Mouse (Mus musculus) heart, embryonic 12.5 days (tissue): ENCODE measurements around the gene Sox21. TPM values are rescaled to one million over a fixed set of nuclear protein-coding genes. Genes with fewer than 3 reads are reported as not detected.

Experiments used
- ATAC-seq: fragments of 200-750 bp; cut with Nextera tagmentation; 2 replicates; pipeline ENCODE4 v1.8.0; 2017; ENCODE audit warnings: moderate TSS enrichment, moderate library complexity; ENCODE audit not compliant: insufficient number of reproducible peaks, low FRiP score
- H3K27ac ChIP-seq: fragments of 300-500 bp; sonication (generic); 2 replicates; pipeline ENCODE4 v1.5.1; 2016; ENCODE audit warnings: mild to moderate bottlenecking, moderate library complexity; ENCODE audit not compliant: poor library complexity, severe bottlenecking
- H3K27me3 ChIP-seq: fragments of 300-500 bp; sonication (generic); replicated peaks from 2 replicates; pipeline ENCODE4 v1.6.1; 2016; ENCODE audit warnings: mild to moderate bottlenecking, moderate library complexity
- H3K36me3 ChIP-seq: fragments of 300-500 bp; sonication (generic); 2 replicates; pipeline ENCODE4 v1.6.1; 2016; ENCODE audit warnings: mild to moderate bottlenecking, moderate library complexity
- H3K4me1 ChIP-seq: fragments of 300-500 bp; sonication (generic); replicated peaks from 2 replicates; pipeline ENCODE4 v1.6.1; 2016; ENCODE audit warnings: mild to moderate bottlenecking
- H3K4me2 ChIP-seq: fragments of 300-500 bp; sonication (generic); 2 replicates; pipeline ENCODE4 v1.6.1; 2016; ENCODE audit warnings: mild to moderate bottlenecking, moderate library complexity
- H3K4me3 ChIP-seq: fragments of 300-500 bp; sonication (generic); 2 replicates; pipeline ENCODE4 v1.5.1; 2016; ENCODE audit warnings: mild to moderate bottlenecking
- H3K9ac ChIP-seq: fragments of 300-500 bp; sonication (generic); 2 replicates; pipeline ENCODE4 v1.6.1; 2016; ENCODE audit warnings: mild to moderate bottlenecking, moderate library complexity
- H3K9me3 ChIP-seq: fragments of 300-500 bp; sonication (generic); replicated peaks from 2 replicates; pipeline ENCODE4 v1.6.1; 2016; ENCODE audit warnings: mild to moderate bottlenecking, moderate library complexity
- WGBS: fragments of 180-500 bp; shearing (Covaris S2); methylation state at CpG from one replicate; pipeline ENCODE4 v1.1.7; 2016; 5-methylcytosine and 5-hydroxymethylcytosine counted together
- polyA plus RNA-seq: library from polyadenylated mRNA; unstranded; fragments of >200 nt; fragmentation: Nextera tagmentation; extraction: Ambion mirVana; gene quantifications from 2 replicates; pipeline ENCODE4 v1.2.1, GENCODE M21; 2016

The Sox21 gene
- polyA plus RNA-seq = 0.05 TPM in 1 of 2 replicates, not detected in the other

- Histone ChIP-seq H3K4me2 (peak within 1 kb of the TSS; percentile 96), H3K9me3 (no peaks in the 10 kb centered on the region; the same call in 1 of the 2 replicates), H3K27me3 (peaks cover 77% of the 10 kb centered on the region)
Observed at GRCm38 (mm10) chr14:118236886-118237289, at the start of gene Sox21. Sox21 (minus strand) TSS chr14:118237030.

GRCm38 (mm10) chr14:118286096-118286495 is 49.3 kb upstream of the Sox21 start:
- Histone ChIP-seq H3K4me1 (no peaks in the 10 kb centered on the region), H3K9me3 (0 out of 2 replicates have a peak, but pooled peaks cover 2% of the 10 kb centered on the region), H3K4me2 (no peak overlapping the region), H3K27me3 (no peaks in the 10 kb centered on the region), H3K27ac (no peak overlapping the region), H3K9ac (no peak overlapping the region), H3K4me3 (no peak overlapping the region), H3K36me3 (no peaks in the 10 kb centered on the region)
- 78% methylated on average over 2 of the region's 2 CpGs for WGBS
- ATAC-seq = no peak

More at GRCm38 (mm10) chr14:118236886-118237289, at the start of gene Sox21:
- H3K36me3 ChIP-seq = no peaks in the 10 kb centered on the region
- WGBS = under 1% methylated on average over 34 of the region's 34 CpGs
- peak within 1 kb of the TSS; percentile 42 for H3K9ac ChIP-seq
- H3K27ac ChIP-seq = no peak within 1 kb of the TSS
- H3K4me1 ChIP-seq = peaks cover 29% of the 10 kb centered on the region
- peak within 1 kb of the TSS; percentile 57 for H3K4me3 ChIP-seq
- peak; percentile 68; the same call in 1 of the 2 replicates for ATAC-seq

GRCm38 (mm10) chr14:118282917-118283316 is 46.1 kb upstream of the Sox21 start:
- H3K27ac ChIP-seq = no peak overlapping the region
- peaks cover 13% of the 10 kb centered on the region for H3K9me3 ChIP-seq
- H3K4me2 ChIP-seq = no peak overlapping the region
- H3K36me3 ChIP-seq = no peaks in the 10 kb centered on the region
- 81% methylated on average over 14 of the region's 14 CpGs for WGBS
- H3K9ac ChIP-seq = no peak overlapping the region
- no peaks in the 10 kb centered on the region for H3K27me3 ChIP-seq
- no peak for ATAC-seq
- no peaks in the 10 kb centered on the region for H3K4me1 ChIP-seq
- no peak overlapping the region for H3K4me3 ChIP-seq

DNA sequence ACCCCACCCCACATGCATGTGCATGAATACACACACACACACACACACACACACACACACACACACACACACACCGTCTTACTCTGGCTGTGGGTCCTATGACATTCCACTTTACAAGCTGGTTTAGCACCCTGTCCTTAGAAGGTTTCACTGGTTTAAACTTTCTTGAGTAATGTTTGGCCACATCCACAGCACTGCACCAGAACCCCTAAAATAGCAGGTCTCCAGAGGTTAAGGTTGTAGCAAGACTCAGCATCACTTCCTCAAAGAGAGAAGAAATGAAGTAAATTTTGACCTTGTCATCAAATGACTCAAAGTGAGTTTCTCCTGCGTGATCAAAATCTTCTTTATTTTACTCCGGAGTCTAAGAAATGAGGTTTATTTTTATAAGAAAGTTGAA is 45.4 kb upstream of the Sox21 start:
- WGBS = 76% methylated on average over 3 of the region's 3 CpGs
- H3K9me3 ChIP-seq = peaks cover 13% of the 10 kb centered on the region
- H3K36me3 ChIP-seq = no peaks in the 10 kb centered on the region
- no peak overlapping the region for H3K4me2 ChIP-seq
- no peak overlapping the region for H3K4me3 ChIP-seq
- H3K27ac ChIP-seq = no peak overlapping the region
- no peak for ATAC-seq
- H3K4me1 ChIP-seq = no peaks in the 10 kb centered on the region
- no peaks in the 10 kb centered on the region for H3K27me3 ChIP-seq
- H3K9ac ChIP-seq = no peak overlapping the region

DNA sequence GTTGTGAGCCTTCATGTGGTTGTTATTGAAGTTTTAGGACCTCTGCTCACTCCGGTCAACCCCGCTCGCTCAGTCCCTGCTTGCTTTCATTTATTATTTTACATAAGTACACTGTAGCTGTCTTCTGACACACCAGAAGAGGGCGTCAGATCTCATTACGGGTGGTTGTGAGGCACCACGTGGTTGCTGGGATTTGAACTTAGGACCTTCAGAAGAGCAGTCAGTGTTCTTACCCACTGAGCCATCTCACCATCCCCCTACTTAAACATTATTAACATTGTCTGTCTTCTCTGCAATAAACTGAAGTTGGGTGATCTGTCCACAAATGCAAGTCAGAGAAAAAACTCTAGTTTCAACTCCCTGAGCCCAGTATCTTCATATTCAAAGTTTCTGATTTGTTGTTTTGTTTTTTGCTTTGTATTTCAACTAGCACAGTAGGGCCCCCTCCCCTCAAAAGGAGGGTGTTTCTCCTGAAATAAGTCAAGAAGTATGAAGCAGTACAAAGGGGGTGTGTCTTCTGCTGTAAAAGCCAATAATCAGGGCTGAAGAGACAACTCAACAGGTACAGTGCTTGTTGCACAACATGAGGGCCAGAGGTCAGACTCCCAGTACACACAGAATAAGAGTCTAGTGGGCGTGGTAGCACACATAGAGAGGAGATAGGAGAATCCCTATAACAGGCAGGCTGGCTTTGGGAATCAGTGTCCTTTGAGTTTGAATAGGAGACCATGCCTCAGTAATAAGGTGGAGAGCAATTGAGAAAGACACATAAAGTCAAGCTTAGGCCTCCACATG is 41.1 kb upstream of the Sox21 start:
- H3K4me2 ChIP-seq = no peak overlapping the region
- no peaks in the 10 kb centered on the region for H3K4me1 ChIP-seq
- H3K4me3 ChIP-seq = no peak overlapping the region
- no peak for ATAC-seq
- H3K27ac ChIP-seq = no peak overlapping the region
- no peaks in the 10 kb centered on the region for H3K36me3 ChIP-seq
- no peak overlapping the region for H3K9ac ChIP-seq
- H3K9me3 ChIP-seq = peaks cover 13% of the 10 kb centered on the region
- H3K27me3 ChIP-seq = no peaks in the 10 kb centered on the region
- 75% methylated on average over 7 of the region's 7 CpGs for WGBS

DNA sequence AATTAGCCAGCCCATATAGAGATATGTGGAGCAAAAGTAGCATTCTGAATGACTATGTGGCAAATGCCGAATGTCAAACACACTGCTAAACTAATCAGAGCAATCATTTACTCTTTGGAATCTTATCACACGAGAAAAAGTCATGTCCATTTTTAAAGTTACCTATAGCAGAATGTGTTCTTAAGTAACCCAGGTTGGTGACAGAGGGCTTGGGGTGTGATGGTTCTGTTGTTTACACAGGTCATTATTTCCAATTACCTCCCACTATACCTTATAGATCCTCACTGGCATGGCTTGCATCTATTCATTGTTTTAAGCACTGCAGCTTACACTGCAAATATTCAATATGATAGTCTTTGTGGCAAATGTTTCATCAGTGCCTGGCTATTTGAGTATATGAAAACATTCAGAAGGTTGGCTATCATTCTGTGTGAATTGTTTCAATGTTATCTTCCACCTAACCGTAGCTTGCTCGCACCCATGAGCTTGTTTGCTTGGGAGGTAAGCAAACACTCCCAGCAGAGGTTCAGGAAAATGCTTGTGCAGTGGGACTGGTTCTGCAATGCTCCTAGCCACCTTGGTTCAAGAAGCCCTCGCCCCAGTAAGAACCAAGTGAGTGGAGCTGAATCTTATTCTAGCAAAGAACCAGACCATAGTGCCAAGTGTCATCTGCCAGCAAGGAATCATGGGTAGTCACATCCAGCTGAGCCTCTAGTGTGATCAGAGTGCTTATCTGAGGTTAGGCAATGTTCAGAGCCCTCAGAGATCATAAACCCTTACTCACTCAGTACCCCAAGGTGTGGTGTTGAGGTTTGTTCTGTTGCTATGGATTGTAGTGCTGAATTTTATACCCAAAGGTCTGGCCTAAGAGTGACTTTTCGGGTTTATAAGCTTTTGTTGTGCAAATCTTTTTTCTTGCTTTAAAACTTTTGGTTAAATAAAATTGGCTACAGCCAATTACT is 36.0 kb upstream of the Sox21 start:
- H3K4me1 ChIP-seq = no peaks in the 10 kb centered on the region
- no peak overlapping the region for H3K4me3 ChIP-seq
- no peaks in the 10 kb centered on the region for H3K27me3 ChIP-seq
- H3K9ac ChIP-seq = no peak overlapping the region
- 78% methylated on average over 6 of the region's 6 CpGs for WGBS
- H3K36me3 ChIP-seq = no peaks in the 10 kb centered on the region
- no peak for ATAC-seq
- H3K9me3 ChIP-seq = no peaks in the 10 kb centered on the region
- H3K4me2 ChIP-seq = no peak overlapping the region
- H3K27ac ChIP-seq = no peak overlapping the region

- Histone ChIP-seq H3K4me3 (no peak overlapping the region), H3K9me3 (no peaks in the 10 kb centered on the region), H3K36me3 (no peaks in the 10 kb centered on the region), H3K4me1 (no peaks in the 10 kb centered on the region), H3K9ac (no peak overlapping the region), H3K27ac (no peak overlapping the region), H3K27me3 (peaks cover 3% of the 10 kb centered on the region; the same call in 1 of the 2 replicates), H3K4me2 (no peak overlapping the region)
- 70% methylated on average over 4 of the region's 4 CpGs for WGBS
- no peak for ATAC-seq
Observed at GRCm38 (mm10) chr14:118268849-118269248, 32.0 kb upstream of the Sox21 start.

DNA sequence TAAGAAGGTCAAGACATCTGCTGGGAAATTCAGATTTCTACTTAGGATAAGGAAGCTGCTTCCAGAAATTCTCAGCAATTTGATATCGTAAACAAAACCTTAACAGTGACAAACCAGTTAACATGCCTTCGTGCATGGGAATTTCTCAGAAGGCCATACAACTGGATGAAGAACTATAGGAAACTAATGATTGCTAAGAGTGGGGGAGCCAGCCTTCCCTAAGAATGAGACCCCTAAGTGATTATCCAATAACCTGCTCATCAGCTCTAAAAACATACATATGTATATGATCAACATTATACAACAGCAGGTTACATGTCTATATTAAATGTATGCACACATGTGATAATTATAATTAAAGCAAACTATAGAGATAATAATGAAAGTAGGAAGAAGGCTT is 29.8 kb upstream of the Sox21 start, which contains the start of gene Gm9376:
Gene Gm9376 (plus strand): TSS at position 301 of the 400 bp plus-strand sequence.
- H3K4me2 ChIP-seq = no peak within 1 kb of the TSS
- WGBS = 78% methylated on average over 2 of the region's 2 CpGs
- no peaks in the 10 kb centered on the region for H3K4me1 ChIP-seq
- no peaks in the 10 kb centered on the region for H3K36me3 ChIP-seq
- no peak within 1 kb of the TSS for H3K27ac ChIP-seq
- no peak for ATAC-seq
- H3K9me3 ChIP-seq = no peaks in the 10 kb centered on the region
- peaks cover 3% of the 10 kb centered on the region; the same call in 1 of the 2 replicates for H3K27me3 ChIP-seq
- no peak within 1 kb of the TSS for H3K4me3 ChIP-seq
- no peak within 1 kb of the TSS for H3K9ac ChIP-seq

DNA sequence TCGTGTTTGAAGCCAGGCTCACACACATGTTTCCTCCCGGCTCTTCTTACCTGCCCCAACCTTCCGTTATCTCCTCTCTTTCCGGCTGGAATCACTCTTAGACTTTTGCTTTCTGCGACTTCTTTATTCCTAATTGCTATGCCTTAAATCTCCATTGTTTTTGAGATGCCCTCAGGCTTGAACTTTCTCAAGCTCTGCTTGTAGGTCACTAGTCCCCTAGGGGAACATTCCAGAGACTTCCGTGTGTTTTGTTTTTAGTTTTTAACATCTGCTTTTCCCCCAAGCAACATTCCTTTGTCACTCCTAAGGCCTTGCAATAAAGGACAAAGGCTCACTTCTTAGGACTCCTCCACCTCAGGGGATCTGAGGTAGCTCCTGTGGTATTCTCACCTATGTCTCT is 16.6 kb upstream of the Sox21 start:
- H3K27ac ChIP-seq = no peak overlapping the region
- peaks cover 8% of the 10 kb centered on the region; the same call in 1 of the 2 replicates for H3K9me3 ChIP-seq
- 82% methylated on average over 6 of the region's 6 CpGs for WGBS
- H3K4me1 ChIP-seq = no peaks in the 10 kb centered on the region
- H3K4me2 ChIP-seq = no peak overlapping the region
- H3K27me3 ChIP-seq = no peaks in the 10 kb centered on the region
- H3K9ac ChIP-seq = no peak overlapping the region
- H3K36me3 ChIP-seq = no peaks in the 10 kb centered on the region
- no peak overlapping the region for H3K4me3 ChIP-seq
- no peak for ATAC-seq

DNA sequence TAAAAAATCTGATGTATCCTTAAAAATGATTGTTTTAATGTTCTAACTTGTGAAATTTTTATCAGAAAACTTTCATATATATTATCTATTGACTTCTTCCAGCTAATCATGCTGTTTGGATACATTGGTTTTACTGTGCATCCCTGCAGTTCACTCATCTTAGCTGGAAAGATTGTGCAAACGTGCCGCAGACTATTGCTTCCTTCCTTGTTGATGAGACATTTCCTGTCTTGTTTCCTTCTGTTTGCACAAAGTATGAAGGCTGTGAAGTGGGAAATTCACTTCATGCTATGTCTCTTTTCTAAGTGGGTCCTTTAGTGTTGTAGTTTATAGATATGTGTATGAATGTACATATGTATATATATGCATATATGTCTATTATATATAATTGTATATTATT is 4.6 kb upstream of the Sox21 start:
- Histone ChIP-seq H3K4me1 (0 out of 2 replicates have a peak, but pooled peaks cover 8% of the 10 kb centered on the region), H3K36me3 (no peaks in the 10 kb centered on the region), H3K4me2 (no peak overlapping the region), H3K9ac (no peak overlapping the region), H3K4me3 (no peak overlapping the region), H3K9me3 (peaks cover 8% of the 10 kb centered on the region), H3K27ac (no peak overlapping the region), H3K27me3 (peaks cover 45% of the 10 kb centered on the region)
- ATAC-seq = no peak
- WGBS = 51% methylated on average over 2 of the region's 2 CpGs

DNA sequence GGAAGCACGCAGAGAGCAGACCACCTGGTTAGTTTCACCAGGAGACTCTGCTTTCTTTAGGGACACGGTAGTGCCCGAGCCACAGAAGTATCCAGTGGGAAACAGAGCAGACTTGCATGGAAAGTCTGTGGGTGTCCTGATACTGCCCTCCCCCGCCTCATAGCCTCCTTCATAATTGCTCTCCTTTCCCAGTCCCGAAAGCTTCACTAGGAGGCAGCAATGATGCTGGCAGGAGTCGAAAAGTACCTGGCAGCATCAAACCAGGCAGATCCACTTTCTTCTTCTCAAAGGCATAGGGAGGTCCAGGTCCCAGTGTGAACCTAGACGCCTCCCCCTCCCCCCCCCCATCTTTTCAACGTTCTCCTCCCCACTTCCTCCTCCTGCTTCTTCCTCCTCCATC is 2.5 kb upstream of the Sox21 start:
- H3K36me3 ChIP-seq = no peaks in the 10 kb centered on the region
- no peak overlapping the region for H3K9ac ChIP-seq
- no peak overlapping the region for H3K4me2 ChIP-seq
- ATAC-seq = no peak
- peaks cover 8% of the 10 kb centered on the region for H3K9me3 ChIP-seq
- 5% methylated on average over 7 of the region's 8 CpGs for WGBS
- no peak overlapping the region for H3K27ac ChIP-seq
- peaks cover 62% of the 10 kb centered on the region for H3K27me3 ChIP-seq
- peaks cover 28% of the 10 kb centered on the region for H3K4me1 ChIP-seq
- H3K4me3 ChIP-seq = no peak overlapping the region
